Mouse (Mus musculus) right cerebral cortex, adult 18-20 months (tissue): Measurements from ENCODE around the gene Oscp1.

Source experiments
- DNase-seq: peaks from one replicate; pipeline ENCODE4 v3.0.0; 2022; ENCODE audit warnings: mixed read lengths

Oscp1 gene

GRCm38 (mm10) chr4:126058134-126058996 lies at the start of gene Oscp1:
Oscp1 (plus strand) TSS chr4:126058565.
- DNase-seq: peak; percentile 95

GRCm38 (mm10) chr4:126017676-126018332 lies 40.6 kb upstream of the Oscp1 start:
- no peak for DNase-seq

DNA sequence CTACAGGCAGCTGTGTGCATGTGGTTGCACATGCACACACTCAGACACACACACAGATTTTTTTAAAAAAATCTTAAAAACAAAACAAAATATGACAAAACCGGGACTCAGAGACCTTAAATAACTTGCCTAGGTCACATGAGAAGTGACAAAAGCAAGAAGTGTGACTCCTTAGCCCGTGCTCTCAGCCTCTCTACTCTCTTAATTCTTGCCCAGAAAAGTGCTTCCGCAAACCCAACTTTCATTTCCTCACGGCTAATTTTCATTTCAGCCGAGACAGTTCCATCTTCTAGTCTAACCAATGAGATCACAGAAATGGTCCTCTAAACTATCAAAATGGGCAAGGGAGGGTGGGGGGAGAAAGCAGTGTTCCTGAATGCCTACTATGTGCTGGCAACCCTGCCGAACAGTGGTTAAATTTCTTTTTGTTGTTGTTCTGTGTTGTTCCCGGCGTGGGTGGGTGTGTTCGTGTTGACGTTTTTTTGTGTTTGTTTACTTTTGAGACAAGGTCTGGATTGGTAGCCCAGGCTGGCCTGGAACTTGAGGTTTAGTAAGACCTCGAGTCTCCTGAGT lies 39.3 kb upstream of the Oscp1 start:
- no peak for DNase-seq

- no peak for DNase-seq
Measured at GRCm38 (mm10) chr4:126024303-126024900, 34.0 kb upstream of the Oscp1 start, which contains the start of gene Csf3r. Csf3r (plus strand) TSS chr4:126024550.

GRCm38 (mm10) chr4:126025801-126026200 lies 32.6 kb upstream of the Oscp1 start:
- no peak for DNase-seq

- DNase-seq: no peak
Measured at GRCm38 (mm10) chr4:126027980-126028379, 30.4 kb upstream of the Oscp1 start.

DNA sequence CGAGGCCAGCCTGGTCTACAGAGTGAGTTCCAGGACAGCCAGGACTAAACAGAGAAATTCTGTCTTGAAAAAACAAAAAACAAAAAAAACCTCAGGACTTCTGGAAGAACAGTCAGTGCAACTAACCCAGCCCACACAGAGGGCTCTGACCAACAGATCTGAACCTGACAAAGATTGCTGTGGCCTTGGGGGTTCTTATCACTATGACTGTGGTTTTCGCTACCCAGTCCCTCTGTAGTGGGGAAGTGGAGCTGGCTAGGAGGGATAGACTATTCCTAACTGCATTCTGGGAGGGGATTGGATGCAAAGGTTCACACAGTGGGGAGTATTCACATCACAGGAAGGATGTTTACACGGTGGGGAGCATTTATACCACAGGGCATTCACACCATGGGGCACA lies 29.3 kb upstream of the Oscp1 start:
- no peak for DNase-seq

DNA sequence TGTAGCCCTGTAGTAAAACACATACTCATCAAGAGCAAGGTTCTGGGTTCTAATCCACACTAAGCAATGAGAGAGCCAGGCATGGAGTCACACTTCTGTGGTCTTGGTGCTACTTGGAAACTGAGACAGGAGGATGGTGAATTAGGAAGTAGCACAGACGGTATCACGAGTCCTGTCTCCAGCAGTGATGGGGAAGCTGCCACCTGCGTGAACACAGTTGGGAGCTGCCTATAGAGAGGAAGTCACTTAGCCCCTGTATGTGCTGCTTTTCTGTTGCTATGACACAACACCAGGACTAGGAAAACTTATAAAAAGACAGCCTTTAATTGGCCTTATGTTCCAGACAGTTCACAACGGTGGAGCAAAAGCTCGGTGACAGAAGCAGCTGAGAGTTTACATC lies 27.7 kb upstream of the Oscp1 start:
- DNase-seq: no peak

DNA sequence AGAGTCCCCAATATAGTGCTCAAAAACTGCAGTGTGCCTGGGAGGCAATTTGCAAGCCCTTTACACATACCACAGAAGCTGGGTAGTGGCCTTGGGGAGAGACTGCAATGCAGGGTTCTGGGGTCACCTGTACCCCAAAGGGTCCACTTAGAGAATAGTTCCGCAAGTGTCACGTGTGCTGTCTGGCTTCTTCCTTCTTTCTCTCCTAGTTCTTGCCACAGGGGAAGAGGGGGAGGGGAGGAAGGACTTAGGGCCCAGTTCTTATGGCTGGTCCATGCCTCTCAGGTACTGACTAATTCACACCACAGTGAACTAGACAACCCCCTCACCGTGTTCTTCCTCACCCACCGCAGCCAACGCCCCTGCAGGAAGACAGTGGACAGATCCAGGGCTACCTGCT lies 23.0 kb upstream of the Oscp1 start:
- DNase-seq: no peak

- peak; percentile 90 for DNase-seq
Measured at GRCm38 (mm10) chr4:126046851-126047585, 11.3 kb upstream of the Oscp1 start, which contains the start of gene Mrps15. Mrps15 (plus strand) TSS chr4:126046925.

GRCm38 (mm10) chr4:126051617-126052016 lies 6.7 kb upstream of the Oscp1 start:
- peak; percentile 73 for DNase-seq

DNA sequence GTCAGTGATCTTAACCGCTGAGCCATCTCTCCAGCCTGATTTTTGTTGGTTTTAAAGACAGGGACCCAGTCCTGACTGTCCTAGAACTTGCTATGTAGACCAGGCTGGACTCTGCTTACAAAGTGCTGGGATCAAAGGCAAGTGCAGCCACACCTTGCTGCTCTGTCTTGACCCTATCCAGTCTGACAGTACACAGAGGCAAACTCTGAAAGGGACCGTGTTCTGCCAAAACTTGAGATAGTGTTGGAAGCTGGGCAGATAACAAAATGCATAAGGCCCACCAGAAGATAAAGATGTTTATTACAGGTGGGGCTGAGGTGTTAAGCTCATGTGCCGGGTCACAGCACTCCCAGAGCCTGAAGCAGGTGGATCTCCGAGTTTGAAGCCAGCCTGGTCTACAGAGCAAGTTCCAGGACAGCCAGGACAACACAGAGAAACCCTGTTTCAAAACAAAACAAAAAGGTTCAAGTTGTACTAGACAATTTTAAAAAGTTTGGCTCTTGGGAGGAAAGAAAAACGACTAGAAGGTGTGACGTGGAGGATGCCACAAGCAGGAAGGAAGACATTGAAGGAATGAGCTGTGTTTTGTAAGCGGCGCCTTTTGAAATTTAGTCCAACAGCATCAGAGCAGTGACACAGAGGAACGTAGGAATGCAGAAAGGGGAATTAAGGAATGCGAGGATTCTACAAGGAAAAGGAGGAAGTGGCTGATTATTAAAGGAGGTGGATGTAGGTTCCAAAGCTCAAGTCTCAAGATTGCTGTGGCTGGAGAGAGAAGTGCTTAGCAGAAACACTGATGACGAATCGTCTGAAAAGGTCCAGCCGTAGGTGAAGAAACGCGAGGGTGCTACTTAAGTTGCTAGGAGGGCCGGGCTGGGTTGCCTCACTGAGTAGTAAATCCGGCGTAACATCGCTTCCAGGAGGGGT lies 895 bp upstream of the Oscp1 start:
- DNase-seq: no peak

DNA sequence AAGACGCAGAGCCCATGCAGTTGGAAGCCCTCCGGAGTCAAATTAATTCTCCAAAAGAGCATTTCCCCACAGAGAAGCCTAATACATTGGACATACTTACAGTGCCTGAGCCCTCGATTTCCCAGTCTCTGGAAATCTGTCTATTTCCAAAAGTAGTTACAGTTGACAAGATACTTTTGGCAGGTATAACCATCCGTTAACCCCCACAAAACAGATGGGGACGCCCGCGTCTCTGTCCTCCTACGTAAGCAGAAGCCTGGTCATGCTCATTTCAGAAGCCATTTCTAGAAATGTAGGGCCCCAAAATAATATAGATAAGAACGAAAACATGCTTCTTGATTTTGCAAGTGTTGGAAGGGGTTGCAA lies 615 bp downstream of the Oscp1 start:
- DNase-seq: peak; percentile 82

- peak; percentile 34 for DNase-seq
Measured at GRCm38 (mm10) chr4:126062856-126063255, 4.5 kb downstream of the Oscp1 start.

DNA sequence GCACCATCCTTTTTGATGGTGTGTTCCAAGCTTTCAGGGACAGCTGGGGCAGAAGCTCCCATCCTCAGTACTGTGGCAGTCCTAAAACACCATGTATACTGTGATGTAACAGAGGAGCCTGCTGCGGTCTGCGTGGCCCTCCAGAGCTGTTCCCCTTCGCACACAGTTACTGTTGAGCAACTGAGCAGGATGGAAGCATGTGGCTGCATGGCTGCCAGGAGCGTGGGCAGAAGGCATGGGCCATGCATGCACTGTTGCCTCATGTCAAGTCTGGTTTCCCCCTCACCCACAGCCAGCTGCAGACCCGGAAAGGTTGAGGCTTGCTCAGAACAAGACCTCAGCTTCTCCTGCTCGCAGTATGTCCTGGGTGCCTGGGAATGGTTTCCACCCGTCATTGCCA lies 6.9 kb downstream of the Oscp1 start:
- DNase-seq: peak; percentile 29

- DNase-seq: peak; percentile 29
Measured at GRCm38 (mm10) chr4:126067401-126068077, 9.2 kb downstream of the Oscp1 start.

- DNase-seq: no peak
Measured at GRCm38 (mm10) chr4:126068842-126069241, 10.5 kb downstream of the Oscp1 start.

- no peak for DNase-seq
Measured at GRCm38 (mm10) chr4:126077833-126078232, 19.5 kb downstream of the Oscp1 start.

DNA sequence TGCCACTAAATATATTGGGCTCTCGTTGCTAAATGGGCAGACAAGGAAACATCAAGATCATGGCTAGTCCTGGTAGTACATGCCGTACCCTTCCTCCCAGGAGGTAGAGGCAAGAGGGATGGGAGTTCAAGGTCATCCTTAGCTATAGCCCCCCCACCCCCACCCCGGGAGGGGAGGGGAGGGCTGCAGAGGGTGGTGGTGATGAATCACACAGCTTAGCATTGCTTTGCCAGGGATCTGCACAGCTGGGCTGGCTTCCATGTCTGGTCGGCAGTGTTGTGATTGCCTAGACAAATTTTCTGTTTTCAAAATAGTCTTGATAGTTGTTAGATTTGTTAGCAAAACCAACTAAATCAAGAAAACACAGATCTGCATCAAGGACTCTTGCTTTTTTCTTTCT lies 20.9 kb downstream of the Oscp1 start:
- no peak for DNase-seq

- no peak for DNase-seq
Measured at GRCm38 (mm10) chr4:126081601-126082000, 23.2 kb downstream of the Oscp1 start.

GRCm38 (mm10) chr4:126083021-126083420 lies 24.7 kb downstream of the Oscp1 start:
- no peak for DNase-seq
